Mouse (Mus musculus) cerebellum, postnatal 14 days (tissue): ENCODE data around the gene Gm21985.
A peak's percentile ranks its signal among the peaks of the same experiment; 100 is the strongest.

Experiments
- DNase-seq, 2 experiments: peaks; one replicate each; pipeline ENCODE4 v3.0.0; 2021; ENCODE audit warnings: mixed read lengths in 2 of 2

Gm21985 gene

GRCm38 (mm10) chr2:112332051-112332898 is 66.2 kb downstream of the Gm21985 start:
- no peak for DNase-seq

GRCm38 (mm10) chr2:112337211-112337610 is 71.1 kb downstream of the Gm21985 start:
- DNase-seq = no peak

GRCm38 (mm10) chr2:112339736-112340135 is 73.6 kb downstream of the Gm21985 start:
- peak in 1 of 2 experiments; percentile 15 for DNase-seq

GRCm38 (mm10) chr2:112341117-112341516 is 75.0 kb downstream of the Gm21985 start:
- no peak for DNase-seq

- DNase-seq = no peak
Observed at GRCm38 (mm10) chr2:112348246-112348645, 82.1 kb downstream of the Gm21985 start.

GRCm38 (mm10) chr2:112353685-112354455 is 87.8 kb downstream of the Gm21985 start:
- DNase-seq = no peak

GRCm38 (mm10) chr2:112359611-112360010 is 93.5 kb downstream of the Gm21985 start:
- no peak for DNase-seq

- no peak for DNase-seq
Observed at GRCm38 (mm10) chr2:112360012-112360780, 94.1 kb downstream of the Gm21985 start.

GRCm38 (mm10) chr2:112360781-112361169 is 94.7 kb downstream of the Gm21985 start:
- DNase-seq = no peak

- DNase-seq = peak; percentile 28 to 32
Observed at GRCm38 (mm10) chr2:112367222-112367621, 101.1 kb downstream of the Gm21985 start.

GRCm38 (mm10) chr2:112367726-112368673 is 101.9 kb downstream of the Gm21985 start, which contains the start of gene Emc4:
Gene Emc4 (minus strand): TSS chr2:112368027.
- DNase-seq = peak; percentile 94 to 95

- no peak for DNase-seq
Observed at GRCm38 (mm10) chr2:112369941-112370340, 103.8 kb downstream of the Gm21985 start.

GRCm38 (mm10) chr2:112373141-112373540 is 107.0 kb downstream of the Gm21985 start:
- DNase-seq = no peak

GRCm38 (mm10) chr2:112374610-112375009 is 108.5 kb downstream of the Gm21985 start:
- no peak for DNase-seq

GRCm38 (mm10) chr2:112378973-112379898 is 113.1 kb downstream of the Gm21985 start, which contains the start of gene Katnbl1:
Gene Katnbl1 (plus strand): TSS chr2:112379211.
- DNase-seq = peak; percentile 96 to 97

GRCm38 (mm10) chr2:112380131-112380530 is 114.0 kb downstream of the Gm21985 start:
- DNase-seq = no peak

- no peak for DNase-seq
Observed at GRCm38 (mm10) chr2:112381219-112381618, 115.1 kb downstream of the Gm21985 start.

- DNase-seq = no peak
Observed at GRCm38 (mm10) chr2:112390843-112391242, 124.7 kb downstream of the Gm21985 start.

- DNase-seq = no peak
Observed at GRCm38 (mm10) chr2:112391346-112392000, 125.4 kb downstream of the Gm21985 start.

GRCm38 (mm10) chr2:112392689-112393088 is 126.6 kb downstream of the Gm21985 start:
- no peak for DNase-seq
